Mouse (Mus musculus) spleen, postnatal 4 days (tissue): ENCODE measurements around the gene Morn1.

Experiments used
- DNase-seq, 2 experiments: peaks; one replicate each; pipeline ENCODE4 v3.0.0; 2022; ENCODE audit warnings: low spot score in 2 of 2

Gene Morn1

DNA sequence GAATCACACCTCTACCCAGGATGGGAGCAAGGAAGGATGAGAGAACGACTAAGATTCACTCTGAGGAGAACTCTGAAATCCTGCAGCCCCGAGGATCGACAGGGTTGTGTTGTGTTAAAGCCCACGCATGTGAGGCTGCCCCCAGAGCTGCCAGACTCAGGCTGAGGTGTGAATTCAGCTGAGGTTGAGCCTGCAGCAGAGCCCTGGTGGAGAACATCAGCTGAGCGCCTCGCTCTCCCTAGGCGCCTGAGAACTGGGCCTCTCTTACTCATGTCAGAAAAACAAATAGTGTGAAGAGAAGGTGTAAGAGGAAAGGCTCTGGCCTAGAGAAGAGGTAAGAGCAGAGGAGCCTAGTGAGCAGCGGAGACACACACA, 72.2 kb downstream of the Morn1 start:
- no peak for DNase-seq

DNA sequence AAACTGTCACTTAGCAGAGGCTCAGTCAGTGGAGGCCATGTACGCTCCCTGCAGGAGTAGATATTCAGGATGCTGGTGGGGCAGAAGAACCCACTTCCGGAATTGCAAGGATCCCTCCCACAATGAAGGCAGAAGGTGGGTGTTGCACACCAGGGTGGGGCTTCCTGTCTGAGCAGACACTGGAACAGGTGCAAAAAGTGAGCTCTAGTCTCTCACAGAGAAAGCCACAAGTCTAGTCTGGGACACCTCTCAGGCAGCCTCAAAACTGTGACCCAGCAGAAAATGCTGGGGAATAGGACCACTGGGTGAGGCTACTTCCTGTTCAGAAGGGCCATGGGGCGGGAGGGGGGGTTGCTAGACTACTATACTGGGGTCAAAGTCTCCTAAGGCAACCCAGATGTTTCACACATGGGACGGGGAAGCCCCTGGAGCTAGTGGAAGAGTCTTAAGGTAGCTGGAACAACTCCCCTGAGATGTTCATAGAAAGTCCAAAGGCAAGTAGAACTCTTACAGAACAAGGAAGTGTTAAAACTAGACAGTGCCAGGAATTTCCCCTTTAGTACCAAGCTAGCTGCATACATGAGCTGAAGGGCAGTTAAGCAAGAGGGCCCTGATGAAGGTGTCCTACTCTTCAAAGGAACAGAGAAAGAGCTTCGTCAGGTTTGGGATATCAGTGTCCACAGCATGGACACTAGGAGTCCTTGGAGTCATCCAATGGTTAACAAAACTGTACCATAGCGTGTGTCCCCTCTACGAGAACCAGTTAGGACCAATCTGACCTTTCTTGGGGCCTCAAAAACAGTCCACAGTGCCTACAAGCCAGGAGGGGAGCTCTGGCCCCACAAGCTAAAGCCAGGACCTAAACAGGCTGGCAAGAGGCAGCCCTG, 76.3 kb downstream of the Morn1 start:
- peak in 1 of 2 experiments; percentile 50 for DNase-seq

GRCm38 (mm10) chr4:155163320-155163651, 76.9 kb downstream of the Morn1 start:
- DNase-seq: no peak

- no peak for DNase-seq
Observed at GRCm38 (mm10) chr4:155163685-155164084, 77.3 kb downstream of the Morn1 start.

DNA sequence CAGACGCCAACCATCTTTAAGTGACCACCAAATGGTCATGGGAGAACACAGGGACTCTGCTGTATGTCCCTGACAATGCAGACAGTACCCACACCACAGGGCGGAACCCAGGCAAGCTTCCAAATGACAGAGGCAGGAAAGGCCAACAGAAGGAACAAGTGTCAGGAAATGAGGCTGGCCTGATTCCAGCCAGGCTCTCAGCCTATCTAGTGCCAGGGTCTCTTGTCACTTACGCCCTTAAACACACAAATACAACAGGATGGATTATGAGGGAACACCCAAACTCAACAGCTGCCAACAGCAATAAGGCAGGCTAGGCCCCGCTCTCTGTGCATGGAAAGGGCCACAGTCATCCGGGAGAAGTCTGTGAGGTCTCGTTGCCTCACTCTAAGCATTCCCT, 78.2 kb downstream of the Morn1 start:
- no peak for DNase-seq

GRCm38 (mm10) chr4:155165861-155166260, 79.5 kb downstream of the Morn1 start:
- no peak for DNase-seq

DNA sequence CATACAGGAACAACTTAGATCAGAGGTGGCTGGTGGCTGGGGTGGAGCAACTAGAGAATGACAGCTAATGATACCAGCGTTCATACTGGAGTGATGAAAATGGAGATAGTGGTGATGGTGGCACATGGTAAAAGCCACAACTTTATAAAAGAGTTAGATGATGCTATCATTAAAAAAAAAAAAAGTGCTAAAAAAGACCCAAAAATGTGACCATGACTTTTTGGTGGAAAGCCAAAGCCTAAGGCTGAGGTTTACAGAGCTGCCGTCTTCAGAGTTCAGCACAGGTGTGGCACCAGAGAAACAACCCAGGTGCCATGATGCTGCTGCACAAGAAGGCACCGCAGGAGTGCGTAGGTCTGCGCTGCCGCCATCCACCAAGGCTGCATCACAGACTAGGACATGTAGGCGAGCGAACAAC, 82.5 kb downstream of the Morn1 start:
- DNase-seq: no peak

- DNase-seq: no peak
Observed at GRCm38 (mm10) chr4:155170614-155171212, 84.3 kb downstream of the Morn1 start.

- DNase-seq: no peak
Observed at GRCm38 (mm10) chr4:155171961-155172533, 85.7 kb downstream of the Morn1 start.

DNA sequence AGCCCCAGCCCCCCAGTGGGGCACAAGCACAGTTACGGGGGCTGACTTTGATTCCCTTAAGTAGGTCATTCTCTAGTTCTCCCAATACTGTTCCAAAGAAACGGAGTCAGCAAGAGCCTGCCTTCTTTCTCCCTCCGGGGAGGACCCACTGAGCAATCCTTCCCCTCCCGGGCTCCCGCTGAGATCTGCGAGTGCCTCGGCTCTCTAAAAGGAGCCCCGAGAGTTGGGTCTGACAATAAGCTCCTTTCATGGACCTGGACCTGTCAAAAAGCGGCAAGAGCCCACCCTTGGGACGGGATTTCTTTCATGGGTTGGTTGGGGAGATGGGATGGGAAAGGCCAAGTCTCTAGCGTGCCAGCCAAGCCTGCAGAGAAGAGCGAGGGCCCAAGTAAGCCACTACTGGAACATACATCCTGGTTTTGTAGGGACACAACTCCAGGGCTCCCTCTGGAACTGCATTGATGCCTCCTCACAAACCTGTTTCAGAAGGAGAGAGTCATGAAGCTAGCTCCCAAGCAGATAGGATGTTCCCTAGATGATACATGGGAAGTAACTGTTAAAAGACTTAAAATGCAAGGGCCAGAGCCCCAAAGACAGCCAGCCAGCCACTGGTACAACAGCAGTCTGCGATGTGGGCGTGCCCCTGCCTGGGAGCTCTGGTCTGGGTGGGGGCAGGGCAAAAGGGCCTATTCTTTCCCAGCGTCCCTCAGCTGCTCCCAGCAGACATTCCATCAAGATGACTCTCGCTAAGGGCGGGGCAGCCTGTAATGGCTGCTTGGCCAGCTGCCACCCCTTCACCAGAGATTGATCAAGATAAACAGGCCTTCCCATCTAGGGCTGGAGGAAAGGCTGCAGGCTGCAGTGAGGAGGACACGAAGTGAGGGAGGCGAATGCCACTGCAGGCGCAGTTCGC, 86.8 kb downstream of the Morn1 start:
- DNase-seq: peak in 1 of 2 experiments; percentile 45

GRCm38 (mm10) chr4:155173822-155174785, 87.7 kb downstream of the Morn1 start:
- DNase-seq: no peak

- DNase-seq: no peak
Observed at GRCm38 (mm10) chr4:155176210-155176609, 89.8 kb downstream of the Morn1 start.

- DNase-seq: peak in 1 of 2 experiments; percentile 45
Observed at GRCm38 (mm10) chr4:155178274-155178673, 91.9 kb downstream of the Morn1 start.

DNA sequence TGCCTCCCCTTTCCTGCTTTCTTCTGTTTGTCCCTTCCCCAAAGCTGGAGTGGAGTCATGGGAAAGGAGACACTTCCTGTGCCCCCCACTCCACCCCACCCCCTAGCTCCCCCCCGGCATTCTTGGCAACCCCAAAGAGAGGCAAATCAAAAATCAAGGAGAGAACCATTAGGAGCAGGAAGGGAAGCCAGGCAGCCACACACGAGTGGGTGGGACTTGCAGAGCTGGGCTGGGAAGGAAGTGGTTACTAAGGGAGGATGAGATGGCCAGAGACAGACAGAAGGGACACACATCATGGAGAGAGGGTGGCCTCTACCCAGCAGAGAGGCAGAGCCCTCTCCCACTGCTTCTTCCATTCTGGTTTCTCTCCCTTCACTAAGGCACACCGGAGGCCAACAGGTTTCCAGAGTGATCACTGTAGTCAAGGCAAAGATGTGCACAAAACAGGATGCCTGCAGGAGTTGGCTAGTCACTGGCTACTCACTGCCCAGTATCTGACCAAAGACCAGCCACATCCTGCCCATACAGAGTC, 92.7 kb downstream of the Morn1 start:
- no peak for DNase-seq

DNA sequence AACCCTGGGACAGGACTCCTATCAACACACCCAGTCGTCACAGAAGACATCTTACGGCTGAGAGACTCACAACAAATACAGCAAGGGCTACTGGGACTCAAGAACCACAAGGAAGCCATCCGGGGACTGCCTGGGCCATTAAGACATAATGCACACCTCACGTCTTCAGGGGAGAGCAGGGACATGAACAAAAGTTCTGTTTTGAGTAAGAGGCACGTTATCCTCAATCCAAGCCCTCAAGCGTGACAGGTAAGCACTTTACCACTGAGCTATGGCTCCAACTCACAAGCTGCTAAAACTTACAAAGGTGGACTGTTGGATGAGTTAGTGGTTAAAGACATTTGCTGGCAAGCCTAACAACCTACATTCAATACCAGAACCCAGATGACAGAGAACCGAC, 96.8 kb downstream of the Morn1 start:
- no peak for DNase-seq

- no peak for DNase-seq
Observed at GRCm38 (mm10) chr4:155184248-155185070, 98.1 kb downstream of the Morn1 start.

- DNase-seq: no peak
Observed at GRCm38 (mm10) chr4:155185845-155186244, 99.5 kb downstream of the Morn1 start.

GRCm38 (mm10) chr4:155187192-155187674, 100.9 kb downstream of the Morn1 start:
- DNase-seq: no peak

GRCm38 (mm10) chr4:155188341-155188740, 102.0 kb downstream of the Morn1 start:
- no peak for DNase-seq
